Mouse (Mus musculus): ENCODE measurements at regions not wholly inside any gene's neighbourhood (a gene's known extent, or its start where the extent isn't known, plus 50 kb on each side); places are given as distances from the start of the nearest gene placed in this dataset.

GRCm38 (mm10) chr8:126538136-126538535, 55.6 kb downstream of the Irf2bp2 start:
- no peak for DNase-seq (ENCODE audit: low read depth, low spot score)

GRCm38 (mm10) chr8:126536928-126537618, 56.7 kb downstream of the Irf2bp2 start:
- DNase-seq (ENCODE audit: low read depth, low spot score): peak; percentile 98

GRCm38 (mm10) chr8:126536132-126536927, 57.5 kb downstream of the Irf2bp2 start:
- DNase-seq (ENCODE audit: low read depth, low spot score): peak; percentile 58

GRCm38 (mm10) chr8:126532284-126532974, 57.6 kb upstream of the Tarbp1 start:
- DNase-seq (ENCODE audit: low read depth, low spot score): peak; percentile 72

- DNase-seq (ENCODE audit: low read depth, low spot score): peak; percentile 67
Measured at GRCm38 (mm10) chr8:126531459-126531858, 56.6 kb upstream of the Tarbp1 start.

GRCm38 (mm10) chr8:126529409-126529808, 54.5 kb upstream of the Tarbp1 start:
- DNase-seq (ENCODE audit: low read depth, low spot score): no peak

GRCm38 (mm10) chr8:126528434-126529080, 53.7 kb upstream of the Tarbp1 start:
- peak; percentile 88 for DNase-seq (ENCODE audit: low read depth, low spot score)

GRCm38 (mm10) chr8:126526864-126527571, 52.2 kb upstream of the Tarbp1 start:
- DNase-seq (ENCODE audit: low read depth, low spot score): peak; percentile 55

- DNase-seq (ENCODE audit: low read depth, low spot score): no peak
Measured at GRCm38 (mm10) chr8:126525575-126525974, 50.7 kb upstream of the Tarbp1 start.
